Comparison of ENCODE assay signal across 30 mouse cellular contexts in the genomic region with DNA sequence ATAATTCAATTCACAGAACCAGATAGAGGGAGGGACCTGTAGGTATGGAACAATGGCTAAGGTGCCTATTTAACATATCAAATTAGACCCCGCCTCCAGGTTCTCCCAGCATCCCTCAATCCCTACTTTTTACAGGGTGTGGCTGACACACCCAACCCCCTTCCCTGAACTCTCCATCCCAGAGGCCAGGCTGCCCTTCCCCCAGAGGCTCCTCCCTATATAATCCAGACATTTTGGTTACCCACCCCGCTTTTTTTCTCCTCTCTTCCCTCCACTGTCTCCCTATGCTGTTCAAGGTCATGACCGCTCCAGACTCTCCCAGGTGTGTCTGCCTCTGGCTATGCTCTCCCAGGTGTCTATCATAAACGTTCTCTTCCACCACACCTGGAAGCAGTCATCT. TPM values are rescaled to one million over a fixed set of nuclear protein-coding genes. Genes with fewer than 3 reads are reported as not detected.
DNase-seq lines count a peak whose midpoint lies in the region; ATAC-seq and TF ChIP-seq lines count a peak whose summit lies in the region.
"Had no signal": no experiment of that assay in that cellular context is flagged by ENCODE, and none has a peak within 500 bp of the region (broad histone marks: within the 10 kb centered on the region; RNA-seq: fewer than 3 reads in every experiment).

No protein-coding gene starts in this region.

- H3K4me1 ChIP-seq in embryonic facial prominence, embryonic 12.5 days, result peaks cover 1% of the 10 kb centered on the region; the same call in 1 of the 2 replicates
- peaks cover 30% of the 10 kb centered on the region for H3K4me1 ChIP-seq in embryonic facial prominence, embryonic 10.5 days
- H3K4me1 ChIP-seq in limb, embryonic 15.5 days, result no peaks in the 10 kb centered on the region
- peaks cover 23% of the 10 kb centered on the region for H3K4me1 ChIP-seq in limb, embryonic 10.5 days
- no peaks in the 10 kb centered on the region for H3K4me1 ChIP-seq in intestine, postnatal 0 days (replicated peaks; ENCODE audit: control insufficient read depth, insufficient read depth, low read length)
- H3K4me1 ChIP-seq in cerebellum, adult 2 months (ENCODE audit: control insufficient read depth, insufficient read depth, low read length), result no peaks in the 10 kb centered on the region
- H3K4me1 ChIP-seq: forebrain, embryonic 13.5 days; hindbrain, embryonic 10.5 days; hindbrain, embryonic 13.5 days had no signal

- DNase-seq in embryonic facial prominence, embryonic 10.5 days (ENCODE audit: low spot score), result no peak
- no peak for DNase-seq in limb, embryonic 10.5 days (ENCODE audit: low spot score)
- peak; percentile 93 for DNase-seq in R1 (ENCODE audit: low read depth, low spot score)
- DNase-seq in cerebellum, adult 2 months, result no peak
- DNase-seq in thymus, postnatal 14 days, result no peak
- DNase-seq: adrenal gland, adult 2 months; adrenal gland, postnatal 14 days; cerebellum, adult 11 months; cerebellum, adult 8-10 months; cerebellum, postnatal 10 days; cerebellum, postnatal 36 days; embryo, embryonic 11 days; gastrocnemius, postnatal 10 days; heart, adult 11 months; heart, postnatal 10 days; heart, postnatal 36 days; kidney, adult 11 months; kidney, adult 8-10 months had no signal

- 0 out of 2 replicates have a peak, but pooled peaks have one; percentile 28 for ATAC-seq in embryonic facial prominence, embryonic 12.5 days (ENCODE audit: insufficient number of reproducible peaks, insufficient read depth, low FRiP score, low TSS enrichment)
- ATAC-seq in limb, embryonic 15.5 days (ENCODE audit: insufficient number of reproducible peaks, low FRiP score, low TSS enrichment, low read depth), result 0 out of 2 replicates have a peak, but pooled peaks have one; percentile 17
- peak; percentile 33; the same call in 1 of the 2 replicates for ATAC-seq in intestine, postnatal 0 days
- ATAC-seq: forebrain, embryonic 13.5 days; forebrain, embryonic 16.5 days; hindbrain, embryonic 16.5 days had no signal

- no peak for TF ChIP-seq POLR2A in cerebellum, adult 2 months (IDR thresholded peaks at IDR 0.05; ENCODE audit: borderline replicate concordance, insufficient read depth, low read length)

- 76% methylated on average over 4 of the region's 4 CpGs for WGBS in embryonic facial prominence, embryonic 12.5 days
- WGBS in embryonic facial prominence, embryonic 10.5 days, result 71% methylated on average over 4 of the region's 4 CpGs
- WGBS in limb, embryonic 15.5 days, result 72% methylated on average over 4 of the region's 4 CpGs
- 75% methylated on average over 4 of the region's 4 CpGs for WGBS in limb, embryonic 10.5 days
- WGBS in intestine, postnatal 0 days, result 64% methylated on average over 4 of the region's 4 CpGs
- WGBS in cerebellum, adult 2 months, result 86% methylated on average over 4 of the region's 4 CpGs

- no peak for TF ChIP-seq CTCF in intestine, postnatal 0 days (IDR thresholded peaks at IDR 0.05; ENCODE audit: low read depth)
- TF ChIP-seq CTCF in cerebellum, adult 2 months (IDR thresholded peaks at IDR 0.05; ENCODE audit: borderline replicate concordance, insufficient read depth, low read depth, low read length), result no peak

- H3K9me3 ChIP-seq in embryonic facial prominence, embryonic 12.5 days, result no peaks in the 10 kb centered on the region
- no peaks in the 10 kb centered on the region for H3K9me3 ChIP-seq in embryonic facial prominence, embryonic 10.5 days
- H3K9me3 ChIP-seq in limb, embryonic 15.5 days, result no peaks in the 10 kb centered on the region
- H3K9me3 ChIP-seq in limb, embryonic 10.5 days (replicated peaks), result no peaks in the 10 kb centered on the region
- H3K9me3 ChIP-seq in intestine, postnatal 0 days (ENCODE audit: control insufficient read depth), result no peaks in the 10 kb centered on the region
- H3K9me3 ChIP-seq: embryonic facial prominence, embryonic 15.5 days; forebrain, embryonic 13.5 days; G1E; heart, embryonic 15.5 days; hindbrain, embryonic 10.5 days; hindbrain, embryonic 13.5 days had no signal

- no peak overlapping the region for H3K27ac ChIP-seq in embryonic facial prominence, embryonic 12.5 days
- no peak overlapping the region for H3K27ac ChIP-seq in embryonic facial prominence, embryonic 10.5 days (replicated peaks)
- H3K27ac ChIP-seq in limb, embryonic 15.5 days, result no peak overlapping the region
- no peak overlapping the region for H3K27ac ChIP-seq in limb, embryonic 10.5 days
- H3K27ac ChIP-seq in intestine, postnatal 0 days (ENCODE audit: low read depth, low read length), result no peak overlapping the region
- H3K27ac ChIP-seq in cerebellum, adult 2 months (ENCODE audit: insufficient read depth, low read length), result no peak overlapping the region
- H3K27ac ChIP-seq: embryonic facial prominence, embryonic 15.5 days; forebrain, embryonic 13.5 days; heart, embryonic 15.5 days; hindbrain, embryonic 10.5 days; hindbrain, embryonic 13.5 days had no signal

- H3K36me3 ChIP-seq in embryonic facial prominence, embryonic 12.5 days, result no peaks in the 10 kb centered on the region
- H3K36me3 ChIP-seq in embryonic facial prominence, embryonic 10.5 days (replicated peaks), result no peaks in the 10 kb centered on the region
- no peaks in the 10 kb centered on the region for H3K36me3 ChIP-seq in limb, embryonic 15.5 days
- H3K36me3 ChIP-seq in limb, embryonic 10.5 days, result no peaks in the 10 kb centered on the region
- no peaks in the 10 kb centered on the region for H3K36me3 ChIP-seq in intestine, postnatal 0 days (ENCODE audit: control insufficient read depth, insufficient read depth)
- H3K36me3 ChIP-seq: embryonic facial prominence, embryonic 15.5 days; G1E; heart, embryonic 12.5 days; heart, embryonic 15.5 days; hindbrain, embryonic 10.5 days; hindbrain, embryonic 13.5 days had no signal

- no peak overlapping the region for H3K4me3 ChIP-seq in embryonic facial prominence, embryonic 12.5 days
- no peak overlapping the region for H3K4me3 ChIP-seq in embryonic facial prominence, embryonic 10.5 days
- H3K4me3 ChIP-seq in limb, embryonic 15.5 days, result no peak overlapping the region
- no peak overlapping the region for H3K4me3 ChIP-seq in limb, embryonic 10.5 days
- H3K4me3 ChIP-seq in intestine, postnatal 0 days (ENCODE audit: low read depth, low read length), result no peak overlapping the region
- no peak overlapping the region for H3K4me3 ChIP-seq in cerebellum, adult 2 months (replicated peaks; ENCODE audit: insufficient read depth, low read depth, low read length)
- H3K4me3 ChIP-seq: embryonic facial prominence, embryonic 15.5 days; forebrain, embryonic 13.5 days; heart, embryonic 12.5 days; heart, embryonic 15.5 days; hindbrain, embryonic 10.5 days; hindbrain, embryonic 13.5 days had no signal

- no peaks in the 10 kb centered on the region for H3K27me3 ChIP-seq in embryonic facial prominence, embryonic 12.5 days
- H3K27me3 ChIP-seq in embryonic facial prominence, embryonic 10.5 days (replicated peaks; ENCODE audit: low read depth, poor library complexity, severe bottlenecking), result no peaks in the 10 kb centered on the region
- H3K27me3 ChIP-seq in limb, embryonic 15.5 days, result no peaks in the 10 kb centered on the region
- H3K27me3 ChIP-seq in limb, embryonic 10.5 days (ENCODE audit: low read depth, poor library complexity, severe bottlenecking), result no peaks in the 10 kb centered on the region
- no peaks in the 10 kb centered on the region for H3K27me3 ChIP-seq in intestine, postnatal 0 days (replicated peaks; ENCODE audit: control insufficient read depth, insufficient read depth, low read length)
- H3K27me3 ChIP-seq in cerebellum, adult 2 months (ENCODE audit: control insufficient read depth, insufficient read depth, low read length), result no peaks in the 10 kb centered on the region
- H3K27me3 ChIP-seq: embryonic facial prominence, embryonic 15.5 days; forebrain, embryonic 13.5 days had no signal

- H3K4me2 ChIP-seq in embryonic facial prominence, embryonic 12.5 days (replicated peaks), result no peak overlapping the region
- no peak overlapping the region for H3K4me2 ChIP-seq in limb, embryonic 15.5 days
- H3K4me2 ChIP-seq in intestine, postnatal 0 days (replicated peaks; ENCODE audit: low read depth), result no peak overlapping the region
- H3K4me2 ChIP-seq: embryonic facial prominence, embryonic 15.5 days; forebrain, embryonic 13.5 days; heart, embryonic 12.5 days; heart, embryonic 15.5 days; hindbrain, embryonic 13.5 days had no signal

- no peak overlapping the region for H3K9ac ChIP-seq in embryonic facial prominence, embryonic 12.5 days
- H3K9ac ChIP-seq in limb, embryonic 15.5 days, result no peak overlapping the region
- no peak overlapping the region for H3K9ac ChIP-seq in intestine, postnatal 0 days (ENCODE audit: low read depth, low read length)
- H3K9ac ChIP-seq: embryonic facial prominence, embryonic 15.5 days; forebrain, embryonic 13.5 days; heart, embryonic 12.5 days; heart, embryonic 15.5 days; hindbrain, embryonic 13.5 days had no signal

RNA-seq across cellular contexts. Expression of a gene that starts 7.4 kb away (rescaled TPM):
- 33.0 and 35.5 TPM in 2 replicates for polyA plus RNA-seq in embryonic facial prominence, embryonic 12.5 days (2016; fragmentation: Nextera tagmentation; extraction: Ambion mirVana)
- 20.2 and 23.4 TPM in 2 replicates for polyA plus RNA-seq in embryonic facial prominence, embryonic 10.5 days (2016; fragmentation: Nextera tagmentation; extraction: Ambion mirVana)
- polyA plus RNA-seq in limb, embryonic 15.5 days (2015; fragmentation: Nextera tagmentation; extraction: Ambion mirVana), result 26.8 and 31.6 TPM in 2 replicates
- polyA plus RNA-seq in limb, embryonic 10.5 days (2016; fragmentation: Nextera tagmentation; extraction: Ambion mirVana), result 28.2 and 35.6 TPM in 2 replicates
- polyA plus RNA-seq in intestine, postnatal 0 days (2015; fragmentation: Nextera tagmentation; extraction: Ambion mirVana), result 10.5 and 11.4 TPM in 2 replicates
- 29.2 and 34.2 TPM in 2 replicates for polyA plus RNA-seq in cerebellum, adult 2 months (2012; rRNA removed)
- polyA plus RNA-seq: G1E had no signal
